Mouse (Mus musculus): Measurements from ENCODE around the gene Synrg. TPM values are rescaled to one million over a fixed set of nuclear protein-coding genes. Genes with fewer than 3 reads are reported as not detected.

Synrg gene
- total and polyA plus RNA-seq, 3 experiments, result 9.5 to 25.2 (median 15.8) TPM

DNA sequence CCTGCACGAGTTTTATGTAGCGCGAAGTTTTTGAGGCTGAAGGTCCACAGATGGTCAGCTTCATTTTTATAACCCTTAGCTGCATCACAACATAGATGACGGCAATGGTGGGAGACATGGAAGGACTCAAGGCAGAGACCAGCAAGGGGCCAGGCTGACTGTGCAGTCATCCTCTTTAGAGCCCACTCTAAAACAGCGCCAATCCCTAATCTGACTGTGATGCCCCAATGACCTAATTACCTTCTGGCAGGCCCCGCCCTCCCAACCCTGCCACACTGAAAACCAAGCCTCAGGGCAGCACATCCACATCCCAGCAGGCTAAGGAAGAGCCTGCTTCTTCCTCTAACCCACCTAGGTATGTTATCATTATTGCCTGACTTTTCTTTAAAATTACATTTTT, 96.4 kb downstream of the Synrg start:
- Histone ChIP-seq H3K9ac (ENCODE audit: insufficient read depth, low read depth) (no peak overlapping the region), H3K27me3 (replicated peaks) (no peaks in the 10 kb centered on the region), H3K79me2 (replicated peaks; ENCODE audit: control insufficient read depth, extremely low read depth, insufficient read depth, poor library complexity, severe bottlenecking) (peaks cover 96% of the 10 kb centered on the region), H3K36me3 (replicated peaks in 1 of 2; ENCODE audit: control insufficient read depth in 1 of 2, insufficient read depth in 1 of 2, low read length in 1 of 2) (peaks cover 31 to 50% of the 10 kb centered on the region in 2 experiments), H3K4me1 (ENCODE audit: control insufficient read depth in 1 of 2, insufficient read depth in 2 of 2) (peaks cover 14 to 48% of the 10 kb centered on the region in 2 experiments), H3K4me2 (ENCODE audit: insufficient read depth, low read depth, poor library complexity, severe bottlenecking) (no peak overlapping the region), H3K27ac (ENCODE audit: insufficient read depth, low read depth) (no peak overlapping the region), H3K4me3 (replicated peaks in 1 of 3; ENCODE audit: low read depth in 2 of 3, low read length in 2 of 3, poor library complexity in 1 of 3) (no peak overlapping the region), H3K9me3 (replicated peaks; ENCODE audit: low read length) (peaks cover 5% of the 10 kb centered on the region)
- TF ChIP-seq ZMIZ1 (IDR thresholded peaks at IDR 0.05; ENCODE audit: low read depth, low read length), result no peak
- TF ChIP-seq USF1 (IDR thresholded peaks at IDR 0.05; ENCODE audit: low read depth, low read length), result no peak
- TF ChIP-seq MXI1 (IDR thresholded peaks at IDR 0.05; ENCODE audit: low read depth, low read length), result no peak
- no peak for TF ChIP-seq SIN3A (IDR thresholded peaks at IDR 0.05; ENCODE audit: low read length)
- no peak for TF ChIP-seq TCF12 (IDR thresholded peaks at IDR 0.05; ENCODE audit: low read depth, low read length)
- DNase-seq (ENCODE audit: extremely low read depth), result no peak
- dilution Hi-C loops (cut with MboI; ENCODE audit: extremely low pct_ligation_motif_present, extremely low pct_unique_long_range_greater_than_20kb, low sequenced_read_pairs) (no loop called here), in situ Hi-C loops (cut with MboI; ENCODE audit: low pct_ligation_motif_present, low pct_unique_long_range_greater_than_20kb, low sequenced_read_pairs) (no loop called here)

DNA sequence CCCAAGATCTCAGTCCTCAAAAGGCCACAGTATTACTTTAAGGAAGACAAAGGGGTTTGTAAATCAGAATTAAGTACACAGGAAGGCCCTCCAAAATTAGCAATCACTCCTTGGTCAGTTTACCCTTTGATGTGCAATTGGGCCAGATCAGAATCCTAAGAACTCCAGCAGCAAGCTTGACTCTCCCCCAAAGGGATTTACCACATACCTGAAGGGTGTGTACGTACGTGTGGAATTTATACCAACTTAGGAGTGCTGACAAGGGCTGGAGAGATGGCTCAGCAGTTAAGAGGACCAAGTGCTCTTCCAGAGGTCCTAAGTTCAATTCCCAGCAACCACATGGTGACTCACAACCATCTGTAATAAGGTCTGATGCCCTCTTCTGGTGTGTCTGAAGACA, 97.7 kb downstream of the Synrg start:
- in situ Hi-C loops (cut with MboI; ENCODE audit: low pct_ligation_motif_present, low pct_unique_long_range_greater_than_20kb, low sequenced_read_pairs) (no loop called here), dilution Hi-C loops (cut with MboI; ENCODE audit: extremely low pct_ligation_motif_present, extremely low pct_unique_long_range_greater_than_20kb, low sequenced_read_pairs) (no loop called here)
- no peak for TF ChIP-seq IRF4 (IDR thresholded peaks at IDR 0.05; ENCODE audit: low read depth, low read length)
- TF ChIP-seq NRF1 (IDR thresholded peaks at IDR 0.05; ENCODE audit: low read depth, low read length), result no peak
- no peak for TF ChIP-seq ELF1 (IDR thresholded peaks at IDR 0.05; ENCODE audit: low read depth, low read length)
- no peak for TF ChIP-seq MAX (IDR thresholded peaks at IDR 0.05; ENCODE audit: low read length)
- TF ChIP-seq POLR2AphosphoS2 (IDR thresholded peaks at IDR 0.05; ENCODE audit: low read depth, low read length), result no peak
- TF ChIP-seq EP300 (IDR thresholded peaks at IDR 0.05; ENCODE audit: low read length), result no peak
- TF ChIP-seq JUND (conservative IDR thresholded peaks at IDR 0.05; ENCODE audit: low read depth, low read length), result no peak
- no peak for TF ChIP-seq POLR2A (IDR thresholded peaks at IDR 0.05; ENCODE audit: low read depth, low read length)
- TF ChIP-seq CHD2 (IDR thresholded peaks at IDR 0.05; ENCODE audit: low read length), result no peak
- TF ChIP-seq USF1 (IDR thresholded peaks at IDR 0.05; ENCODE audit: low read depth, low read length), result no peak
- TF ChIP-seq MYC (IDR thresholded peaks at IDR 0.05; ENCODE audit: low read depth, low read length), result no peak
- TF ChIP-seq MEF2A (IDR thresholded peaks at IDR 0.05; ENCODE audit: borderline replicate concordance, low read depth, low read length), result no peak
- no peak for TF ChIP-seq MAZ (IDR thresholded peaks at IDR 0.05; ENCODE audit: low read depth, low read length)
- no peak for TF ChIP-seq SIN3A (IDR thresholded peaks at IDR 0.05; ENCODE audit: low read length)
- no peak for TF ChIP-seq NELFE (IDR thresholded peaks at IDR 0.05; ENCODE audit: low read depth, low read length)
- TF ChIP-seq MAFK (IDR thresholded peaks at IDR 0.05; ENCODE audit: insufficient replicate concordance, low read length), result no peak
- TF ChIP-seq TBP (conservative IDR thresholded peaks at IDR 0.05; ENCODE audit: low read depth, low read length), result no peak
- no peak for TF ChIP-seq KAT2A (IDR thresholded peaks at IDR 0.05; ENCODE audit: insufficient replicate concordance, low read length)
- no peak for TF ChIP-seq ETS1 (conservative IDR thresholded peaks at IDR 0.05; ENCODE audit: low read depth, low read length)
- no peak for TF ChIP-seq JUN (IDR thresholded peaks at IDR 0.05; ENCODE audit: insufficient read depth, low read depth, low read length)

More for the DNA sequence above, 97.7 kb downstream of the Synrg start:
- Histone ChIP-seq H3K79me2 (replicated peaks; ENCODE audit: control insufficient read depth, extremely low read depth, insufficient read depth, poor library complexity, severe bottlenecking) (peaks cover 90% of the 10 kb centered on the region), H3K4me1 (ENCODE audit: control insufficient read depth in 1 of 2, insufficient read depth in 2 of 2) (peaks cover 14 to 53% of the 10 kb centered on the region in 2 experiments), H3K36me3 (replicated peaks in 1 of 2; ENCODE audit: control insufficient read depth in 1 of 2, insufficient read depth in 1 of 2, low read length in 1 of 2) (peaks cover 27 to 43% of the 10 kb centered on the region in 2 experiments), H3K27me3 (replicated peaks) (no peaks in the 10 kb centered on the region), H3K4me2 (ENCODE audit: insufficient read depth, low read depth, poor library complexity, severe bottlenecking) (no peak overlapping the region), H3K4me3 (replicated peaks in 1 of 3; ENCODE audit: low read depth in 2 of 3, low read length in 2 of 3, poor library complexity in 1 of 3) (no peak overlapping the region), H3K9me3 (replicated peaks; ENCODE audit: low read length) (no peaks in the 10 kb centered on the region), H3K9ac (ENCODE audit: insufficient read depth, low read depth) (no peak overlapping the region), H3K27ac (ENCODE audit: insufficient read depth, low read depth) (no peak overlapping the region)
- DNase-seq (ENCODE audit: extremely low read depth), result no peak

Data from CH12.LX (cell line).